Mouse (Mus musculus) hematopoietic stem cell, adult 5-6 weeks (primary cell): ENCODE results near the gene Tab3. TPM values are rescaled to one million over a fixed set of nuclear protein-coding genes. Genes with fewer than 3 reads are reported as not detected.

Source experiments
- ATAC-seq, 2 experiments: fragments of 125-278 bp in 1 of 2; replicated peaks in 1 of 2; 2 replicates each; pipeline ENCODE4 v1.8.0; 2016 to 2017; ENCODE audit warnings: inconsistent platforms in 2 of 2, mild to moderate bottlenecking in 2 of 2, moderate number of reproducible peaks in 2 of 2, low read depth in 1 of 2, moderate TSS enrichment in 1 of 2; ENCODE audit not compliant: low FRiP score in 2 of 2, poor library complexity in 2 of 2, severe bottlenecking in 2 of 2, insufficient read depth in 1 of 2, low TSS enrichment in 1 of 2
- total RNA-seq: library from RNA; stranded (forward); fragments of 172-1452, 232-1000 nt; gene quantifications from 2 replicates; pipeline ENCODE4 v1.2.3, GENCODE M21; 2017

The Tab3 gene
- total RNA-seq, result 11.1 and 13.8 TPM in 2 replicates

GRCm38 (mm10) chrX:85573532-85574181 is at the start of gene Tab3:
Tab3 (plus strand) TSS chrX:85574022.
- ATAC-seq, result peak; percentile 98 to 99

GRCm38 (mm10) chrX:85525545-85525944 is 48.3 kb upstream of the Tab3 start:
- ATAC-seq, result no peak

- no peak for ATAC-seq
These were observed 47.4 kb upstream of the Tab3 start for GRCm38 (mm10) chrX:85526263-85527019.

- ATAC-seq, result no peak
These were observed 14.9 kb upstream of the Tab3 start for GRCm38 (mm10) chrX:85558931-85559330.

GRCm38 (mm10) chrX:85566256-85566655 is 7.6 kb upstream of the Tab3 start:
- no peak for ATAC-seq

GRCm38 (mm10) chrX:85574182-85574541 is 340 bp downstream of the Tab3 start:
- ATAC-seq, result peak in 1 of 2 experiments; percentile 15; a peak in 1 of 4 replicates

GRCm38 (mm10) chrX:85576310-85576709 is 2.5 kb downstream of the Tab3 start:
- ATAC-seq, result no peak

- ATAC-seq, result no peak
These were observed 6.9 kb downstream of the Tab3 start for GRCm38 (mm10) chrX:85580768-85581167.

GRCm38 (mm10) chrX:85582517-85582916 is 8.7 kb downstream of the Tab3 start:
- ATAC-seq, result no peak

GRCm38 (mm10) chrX:85585575-85585974 is 11.8 kb downstream of the Tab3 start:
- 0 out of 4 replicates have a peak, but pooled peaks of 1 of the 2 experiments have one; percentile 32 for ATAC-seq

GRCm38 (mm10) chrX:85614701-85615100 is 40.9 kb downstream of the Tab3 start:
- no peak for ATAC-seq

- ATAC-seq, result peak; percentile 58 to 67; a peak in 1 of 4 replicates
These were observed 72.5 kb downstream of the Tab3 start for GRCm38 (mm10) chrX:85646204-85646777.

- ATAC-seq, result peak in 1 of 2 experiments; percentile 62; a peak in 3 of 4 replicates
These were observed 103.0 kb downstream of the Tab3 start for GRCm38 (mm10) chrX:85676808-85677207.

- ATAC-seq, result no peak
These were observed 108.3 kb downstream of the Tab3 start for GRCm38 (mm10) chrX:85682125-85682524.

- ATAC-seq, result no peak
These were observed 109.9 kb downstream of the Tab3 start for GRCm38 (mm10) chrX:85683723-85684122.
